Mouse (Mus musculus): ENCODE measurements around the gene Mr1.

GRCm38 (mm10) chr1:155119719-155120118, 26.9 kb downstream of the Mr1 start:
- TF ChIP-seq CTCF (IDR thresholded peaks at IDR 0.05; ENCODE audit: low read depth, low read length) (no peak), GATA1 (IDR thresholded peaks at IDR 0.05; ENCODE audit: borderline replicate concordance, low read length) (no peak), GATA2 (IDR thresholded peaks at IDR 0.05; ENCODE audit: borderline replicate concordance, low read depth, low read length) (no peak), TAL1 (conservative IDR thresholded peaks at IDR 0.05; ENCODE audit: low read depth, low read length) (no peak)

All from G1E (cell line).